Mouse (Mus musculus): ENCODE data around the gene Ddx47.

GRCm38 (mm10) chr6:135021633-135022032, 10.2 kb downstream of the Ddx47 start:
- TF ChIP-seq CTCF (IDR thresholded peaks at IDR 0.05; ENCODE audit: control insufficient read depth, insufficient read depth, low read length): no peak
- TF ChIP-seq POLR2A (IDR thresholded peaks at IDR 0.05; ENCODE audit: borderline replicate concordance, control insufficient read depth, low read depth, low read length): no peak

All from bone marrow, adult 2 months (tissue).